Mouse (Mus musculus): Measurements from ENCODE around the gene Auts2. TPM values are rescaled to one million over a fixed set of nuclear protein-coding genes. Genes with fewer than 3 reads are reported as not detected.

Gene Auts2
- polyA plus RNA-seq, 1 experiment from 2014 or later = 30.4 TPM

- Histone ChIP-seq H3K4me2 (ENCODE audit: low read length) (no peak overlapping the region), H3K27ac (ENCODE audit: low read depth) (no peak overlapping the region), H3K9ac (ENCODE audit: low read length) (no peak overlapping the region), H3K36me3 (ENCODE audit: control insufficient read depth, insufficient read depth, low read length) (no peaks in the 10 kb centered on the region), H3K9me3 (ENCODE audit: control insufficient read depth, low read length) (no peaks in the 10 kb centered on the region), H3K4me1 (replicated peaks; ENCODE audit: control insufficient read depth, insufficient read depth, low read length) (peaks cover 10% of the 10 kb centered on the region), H3K27me3 (replicated peaks; ENCODE audit: control insufficient read depth, insufficient read depth, low read length) (no peaks in the 10 kb centered on the region), H3K4me3 (ENCODE audit: low read depth, low read length) (no peak overlapping the region)
- ATAC-seq (replicated peaks; ENCODE audit: low FRiP score, low TSS enrichment, low read depth) (no peak), DNase-seq (ENCODE audit: low spot score) (no peak)
- 92% methylated on average over 2 of the region's 2 CpGs for WGBS
Observed at GRCm38 (mm10) chr5:132436473-132436872, 106.7 kb downstream of the Auts2 start.

- no peak overlapping the region for H3K4me2 ChIP-seq (ENCODE audit: low read length)
- WGBS = 83% methylated on average over 5 of the region's 5 CpGs
Observed at GRCm38 (mm10) chr5:132435401-132435800, 107.7 kb downstream of the Auts2 start.

GRCm38 (mm10) chr5:132433377-132434115 lies 109.6 kb downstream of the Auts2 start:
- DNase-seq (ENCODE audit: low spot score) (no peak), ATAC-seq (replicated peaks; ENCODE audit: low FRiP score, low TSS enrichment, low read depth) (no peak)
- Histone ChIP-seq H3K9me3 (ENCODE audit: control insufficient read depth, low read length) (no peaks in the 10 kb centered on the region), H3K4me3 (ENCODE audit: low read depth, low read length) (no peak overlapping the region), H3K27me3 (replicated peaks; ENCODE audit: control insufficient read depth, insufficient read depth, low read length) (no peaks in the 10 kb centered on the region), H3K27ac (ENCODE audit: low read depth) (no peak overlapping the region), H3K36me3 (ENCODE audit: control insufficient read depth, insufficient read depth, low read length) (no peaks in the 10 kb centered on the region), H3K4me1 (replicated peaks; ENCODE audit: control insufficient read depth, insufficient read depth, low read length) (peaks cover 10% of the 10 kb centered on the region), H3K4me2 (ENCODE audit: low read length) (no peak overlapping the region), H3K9ac (ENCODE audit: low read length) (no peak overlapping the region)
- WGBS = 84% methylated on average over 6 of the region's 6 CpGs

More at GRCm38 (mm10) chr5:132435401-132435800, 107.7 kb downstream of the Auts2 start:
- H3K4me1 ChIP-seq (replicated peaks; ENCODE audit: control insufficient read depth, insufficient read depth, low read length) = peaks cover 10% of the 10 kb centered on the region
- no peak overlapping the region for H3K9ac ChIP-seq (ENCODE audit: low read length)
- ATAC-seq (replicated peaks; ENCODE audit: low FRiP score, low TSS enrichment, low read depth) = no peak
- H3K9me3 ChIP-seq (ENCODE audit: control insufficient read depth, low read length) = no peaks in the 10 kb centered on the region
- no peak for DNase-seq (ENCODE audit: low spot score)
- no peaks in the 10 kb centered on the region for H3K27me3 ChIP-seq (replicated peaks; ENCODE audit: control insufficient read depth, insufficient read depth, low read length)
- no peaks in the 10 kb centered on the region for H3K36me3 ChIP-seq (ENCODE audit: control insufficient read depth, insufficient read depth, low read length)
- H3K27ac ChIP-seq (ENCODE audit: low read depth) = no peak overlapping the region
- no peak overlapping the region for H3K4me3 ChIP-seq (ENCODE audit: low read depth, low read length)

- no peak overlapping the region for H3K4me3 ChIP-seq (ENCODE audit: low read depth, low read length)
- no peak for ATAC-seq (replicated peaks; ENCODE audit: low FRiP score, low TSS enrichment, low read depth)
- 85% methylated on average over 3 of the region's 3 CpGs for WGBS
- H3K36me3 ChIP-seq (ENCODE audit: control insufficient read depth, insufficient read depth, low read length) = no peaks in the 10 kb centered on the region
- H3K27me3 ChIP-seq (replicated peaks; ENCODE audit: control insufficient read depth, insufficient read depth, low read length) = no peaks in the 10 kb centered on the region
- no peak overlapping the region for H3K4me2 ChIP-seq (ENCODE audit: low read length)
- no peak overlapping the region for H3K9ac ChIP-seq (ENCODE audit: low read length)
- H3K4me1 ChIP-seq (replicated peaks; ENCODE audit: control insufficient read depth, insufficient read depth, low read length) = no peaks in the 10 kb centered on the region
- H3K27ac ChIP-seq (ENCODE audit: low read depth) = no peak overlapping the region
- no peaks in the 10 kb centered on the region for H3K9me3 ChIP-seq (ENCODE audit: control insufficient read depth, low read length)
- DNase-seq (ENCODE audit: low spot score) = no peak
Observed at GRCm38 (mm10) chr5:132429363-132429762, 113.8 kb downstream of the Auts2 start.

GRCm38 (mm10) chr5:132426342-132426741 lies 116.8 kb downstream of the Auts2 start:
- H3K27me3 ChIP-seq (replicated peaks; ENCODE audit: control insufficient read depth, insufficient read depth, low read length) = no peaks in the 10 kb centered on the region
- no peak for DNase-seq (ENCODE audit: low spot score)
- H3K4me3 ChIP-seq (ENCODE audit: low read depth, low read length) = no peak overlapping the region
- 0 out of 2 replicates have a peak, but pooled peaks cover 1% of the 10 kb centered on the region for H3K4me1 ChIP-seq (replicated peaks; ENCODE audit: control insufficient read depth, insufficient read depth, low read length)
- no peak for ATAC-seq (replicated peaks; ENCODE audit: low FRiP score, low TSS enrichment, low read depth)
- WGBS = 84% methylated on average over 3 of the region's 3 CpGs
- H3K9me3 ChIP-seq (ENCODE audit: control insufficient read depth, low read length) = no peaks in the 10 kb centered on the region
- H3K9ac ChIP-seq (ENCODE audit: low read length) = no peak overlapping the region
- H3K27ac ChIP-seq (ENCODE audit: low read depth) = no peak overlapping the region
- H3K36me3 ChIP-seq (ENCODE audit: control insufficient read depth, insufficient read depth, low read length) = no peaks in the 10 kb centered on the region
- H3K4me2 ChIP-seq (ENCODE audit: low read length) = no peak overlapping the region

- Histone ChIP-seq H3K27me3 (replicated peaks; ENCODE audit: control insufficient read depth, insufficient read depth, low read length) (no peaks in the 10 kb centered on the region), H3K4me1 (replicated peaks; ENCODE audit: control insufficient read depth, insufficient read depth, low read length) (0 out of 2 replicates have a peak, but pooled peaks cover 4% of the 10 kb centered on the region), H3K9ac (ENCODE audit: low read length) (no peak overlapping the region), H3K4me3 (ENCODE audit: low read depth, low read length) (no peak overlapping the region), H3K9me3 (ENCODE audit: control insufficient read depth, low read length) (no peaks in the 10 kb centered on the region), H3K36me3 (ENCODE audit: control insufficient read depth, insufficient read depth, low read length) (no peaks in the 10 kb centered on the region), H3K27ac (ENCODE audit: low read depth) (no peak overlapping the region), H3K4me2 (ENCODE audit: low read length) (no peak overlapping the region)
- ATAC-seq (replicated peaks; ENCODE audit: low FRiP score, low TSS enrichment, low read depth) (no peak), DNase-seq (ENCODE audit: low spot score) (no peak)
- WGBS = 84% methylated on average over 6 of the region's 6 CpGs
Observed at GRCm38 (mm10) chr5:132425792-132426309, 117.3 kb downstream of the Auts2 start.

GRCm38 (mm10) chr5:132410338-132410852 lies 132.7 kb downstream of the Auts2 start:
- H3K4me2 ChIP-seq (ENCODE audit: low read length) = no peak overlapping the region
- no peak overlapping the region for H3K9ac ChIP-seq (ENCODE audit: low read length)
- no peak overlapping the region for H3K4me3 ChIP-seq (ENCODE audit: low read depth, low read length)
- ATAC-seq (replicated peaks; ENCODE audit: low FRiP score, low TSS enrichment, low read depth) (no peak), DNase-seq (ENCODE audit: low spot score) (no peak)
- WGBS = 74% methylated on average over 4 of the region's 4 CpGs
- no peaks in the 10 kb centered on the region for H3K4me1 ChIP-seq (replicated peaks; ENCODE audit: control insufficient read depth, insufficient read depth, low read length)
- no peaks in the 10 kb centered on the region for H3K27me3 ChIP-seq (replicated peaks; ENCODE audit: control insufficient read depth, insufficient read depth, low read length)
- no peaks in the 10 kb centered on the region for H3K36me3 ChIP-seq (ENCODE audit: control insufficient read depth, insufficient read depth, low read length)
- H3K27ac ChIP-seq (ENCODE audit: low read depth) = no peak overlapping the region
- no peaks in the 10 kb centered on the region for H3K9me3 ChIP-seq (ENCODE audit: control insufficient read depth, low read length)

- Histone ChIP-seq H3K27me3 (replicated peaks; ENCODE audit: control insufficient read depth, insufficient read depth, low read length) (no peaks in the 10 kb centered on the region), H3K9ac (ENCODE audit: low read length) (no peak overlapping the region), H3K4me1 (replicated peaks; ENCODE audit: control insufficient read depth, insufficient read depth, low read length) (no peaks in the 10 kb centered on the region), H3K4me3 (ENCODE audit: low read depth, low read length) (no peak overlapping the region), H3K9me3 (ENCODE audit: control insufficient read depth, low read length) (no peaks in the 10 kb centered on the region), H3K36me3 (ENCODE audit: control insufficient read depth, insufficient read depth, low read length) (no peaks in the 10 kb centered on the region), H3K27ac (ENCODE audit: low read depth) (no peak overlapping the region), H3K4me2 (ENCODE audit: low read length) (no peak overlapping the region)
- DNase-seq (ENCODE audit: low spot score) (no peak), ATAC-seq (replicated peaks; ENCODE audit: low FRiP score, low TSS enrichment, low read depth) (no peak)
- 80% methylated on average over 2 of the region's 2 CpGs for WGBS
Observed at GRCm38 (mm10) chr5:132408892-132409575, 134.1 kb downstream of the Auts2 start.
